Mouse (Mus musculus) midbrain, postnatal 0 days (tissue): Measurements from ENCODE around the gene Cyth3. TPM values are rescaled to one million over a fixed set of nuclear protein-coding genes. Genes with fewer than 3 reads are reported as not detected.

ENCODE experiments used
- ATAC-seq: fragments of 200-750 bp; cut with Nextera tagmentation; 2 replicates; pipeline ENCODE4 v1.8.0; 2017; ENCODE audit warnings: moderate number of reproducible peaks, mild to moderate bottlenecking, moderate TSS enrichment, moderate library complexity; ENCODE audit not compliant: low FRiP score
- DNase-seq: peaks from one replicate; pipeline ENCODE4 v3.0.0-alpha.2; 2015; ENCODE audit warnings: low spot score
- H3K27ac ChIP-seq: fragments of 300-500 bp; sonication (generic); 2 replicates; pipeline ENCODE4 v1.5.1; 2014; ENCODE audit warnings: low read depth, mild to moderate bottlenecking, low read length, mixed read lengths
- H3K27me3 ChIP-seq: fragments of 300-500 bp; sonication (generic); 2 replicates; pipeline ENCODE4 v1.6.1; 2014; ENCODE audit warnings: low read length, control low read depth, mixed read lengths; ENCODE audit not compliant: insufficient read depth
- H3K36me3 ChIP-seq: fragments of 300-500 bp; sonication (generic); 2 replicates; pipeline ENCODE4 v1.6.1; 2014; ENCODE audit warnings: low read length, control low read depth, mixed read lengths; ENCODE audit not compliant: insufficient read depth
- H3K4me1 ChIP-seq: fragments of 300-500 bp; sonication (generic); 2 replicates; pipeline ENCODE4 v1.6.1; 2014; ENCODE audit warnings: mild to moderate bottlenecking, control low read depth, antibody characterized with exemption, low read length, mixed read lengths; ENCODE audit not compliant: insufficient read depth
- H3K4me2 ChIP-seq: fragments of 300-500 bp; sonication (generic); 2 replicates; pipeline ENCODE4 v1.6.1; 2014; ENCODE audit warnings: low read depth, mild to moderate bottlenecking, low read length, mixed read lengths; ENCODE audit not compliant: poor library complexity, severe bottlenecking
- H3K4me3 ChIP-seq: fragments of 300-500 bp; sonication (generic); 2 replicates; pipeline ENCODE4 v1.5.1; 2014; ENCODE audit warnings: low read depth, mild to moderate bottlenecking, low read length, moderate library complexity
- H3K9ac ChIP-seq: fragments of 300-500 bp; sonication (generic); replicated peaks from 2 replicates; pipeline ENCODE4 v1.6.1; 2014; ENCODE audit warnings: mild to moderate bottlenecking, low read length, moderate library complexity, mixed read lengths; ENCODE audit not compliant: poor library complexity, severe bottlenecking
- H3K9me3 ChIP-seq: fragments of 300-500 bp; sonication (generic); 2 replicates; pipeline ENCODE4 v1.6.1; 2016; ENCODE audit warnings: low read length, control low read depth
- CTCF ChIP-seq: IDR thresholded peaks from 2 replicates; pipeline ENCODE4 v1.5.1; 2016; ENCODE audit warnings: antibody characterized with exemption, mild to moderate bottlenecking
- WGBS: fragments of 180-500 bp; shearing (Covaris S2); extraction: QIAGEN DNeasy Blood & Tissue Kit; methylation state at CpG from one replicate; pipeline ENCODE4 v1.1.7; 2014; 5-methylcytosine and 5-hydroxymethylcytosine counted together
- polyA plus RNA-seq: library from polyadenylated mRNA; unstranded; fragments of >200 nt; fragmentation: Nextera tagmentation; extraction: Ambion mirVana; gene quantifications from 2 replicates; pipeline ENCODE4 v1.2.1, GENCODE M21; 2015
- total RNA-seq: library from RNA; depleted of rRNA; stranded (reverse); fragments of >200 nt; gene quantifications from 2 replicates; pipeline ENCODE4 v1.2.3, GENCODE M21; 2014

Cyth3 gene
- total and polyA plus RNA-seq, 2 experiments from 2014 or later: 34.1 to 47.8 TPM

DNA sequence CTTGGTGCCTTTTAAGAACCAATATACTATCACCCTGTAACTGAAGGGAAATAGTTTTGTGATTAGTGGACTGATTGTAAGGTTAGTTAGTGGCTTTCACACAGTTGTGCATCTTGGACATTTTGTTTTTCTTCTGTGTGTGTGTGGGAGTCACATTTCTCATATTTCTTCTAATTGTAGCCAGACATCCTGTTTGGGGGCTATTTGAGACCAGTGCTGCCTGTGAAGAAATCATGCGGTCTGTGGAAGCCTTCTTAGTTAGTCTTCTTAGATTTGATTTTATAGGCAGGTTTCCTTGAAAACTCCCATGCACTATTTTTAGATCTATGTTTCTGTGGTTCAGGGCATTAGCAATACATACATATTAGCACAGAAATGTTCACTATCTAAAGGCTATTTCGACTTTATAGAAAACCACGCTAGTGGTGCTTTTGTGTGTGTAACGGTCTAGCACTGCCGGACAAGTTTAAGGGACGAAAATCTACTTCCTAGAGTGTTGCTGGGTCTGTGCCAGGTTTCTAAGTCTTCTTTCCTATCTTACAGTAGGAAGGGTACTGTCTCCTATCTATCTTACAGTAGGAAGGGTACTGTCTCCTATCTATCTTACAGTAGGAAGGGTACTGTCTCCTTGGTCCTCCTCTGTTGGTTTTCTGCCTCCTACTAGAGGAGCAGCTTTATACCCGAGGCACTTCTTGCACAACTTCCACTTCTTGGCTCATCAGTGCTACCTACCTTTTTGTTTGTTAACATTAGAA, 16.4 kb downstream of the Cyth3 start:
- TF ChIP-seq CTCF: no peak
- no peak for DNase-seq
- Histone ChIP-seq H3K36me3 (no peaks in the 10 kb centered on the region), H3K27me3 (no peaks in the 10 kb centered on the region), H3K9ac (no peak overlapping the region), H3K27ac (no peak overlapping the region), H3K9me3 (no peaks in the 10 kb centered on the region), H3K4me1 (no peaks in the 10 kb centered on the region), H3K4me2 (no peak overlapping the region), H3K4me3 (no peak overlapping the region)
- WGBS: 82% methylated on average over 7 of the region's 7 CpGs
- no peak for ATAC-seq

DNA sequence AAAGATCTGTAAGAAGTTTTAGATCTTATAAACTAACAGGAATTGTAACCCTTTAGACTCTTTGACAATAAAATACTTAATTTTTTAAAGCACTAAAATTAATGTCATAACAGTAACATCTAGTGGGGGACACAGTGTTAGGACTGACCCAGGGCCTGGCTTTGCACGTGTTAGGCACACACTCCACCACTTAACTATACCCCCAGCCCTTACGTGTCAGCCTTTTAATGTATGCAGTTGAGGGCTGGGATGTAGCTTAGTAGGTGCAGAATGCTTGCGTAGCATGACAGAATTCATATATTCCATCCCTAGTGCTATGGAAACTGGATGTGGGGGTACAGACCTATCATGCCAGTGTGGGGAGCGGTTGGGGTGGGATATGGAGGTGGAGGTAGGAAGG, 17.1 kb downstream of the Cyth3 start:
- H3K27ac ChIP-seq: no peak overlapping the region
- no peaks in the 10 kb centered on the region for H3K9me3 ChIP-seq
- DNase-seq (no peak), ATAC-seq (no peak)
- TF ChIP-seq CTCF: no peak
- H3K4me1 ChIP-seq: no peaks in the 10 kb centered on the region
- H3K4me3 ChIP-seq: no peak overlapping the region
- H3K36me3 ChIP-seq: no peaks in the 10 kb centered on the region
- no peak overlapping the region for H3K4me2 ChIP-seq
- H3K9ac ChIP-seq: no peak overlapping the region
- H3K27me3 ChIP-seq: no peaks in the 10 kb centered on the region
- 93% methylated on average over 4 of the region's 4 CpGs for WGBS

DNA sequence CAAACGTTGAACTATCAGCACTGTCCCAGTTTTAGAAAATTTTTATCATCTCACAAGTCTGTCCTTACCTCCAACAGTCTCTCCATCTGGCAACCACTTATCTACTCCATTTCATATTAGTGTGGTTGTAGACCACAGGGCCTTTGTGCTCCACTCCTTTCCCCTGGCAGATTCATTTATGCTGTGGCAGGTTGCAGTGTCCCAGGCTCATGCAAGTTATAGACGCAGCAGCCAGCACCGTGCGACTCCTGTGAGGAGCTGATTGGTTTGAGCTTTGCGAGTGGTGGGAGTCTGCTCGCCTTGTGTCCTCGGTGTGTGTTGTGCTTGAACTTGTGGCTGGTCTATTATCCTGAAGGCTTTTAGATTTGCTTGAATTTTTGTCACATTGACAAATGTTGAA, 17.6 kb downstream of the Cyth3 start:
- Histone ChIP-seq H3K36me3 (no peaks in the 10 kb centered on the region), H3K27ac (no peak overlapping the region), H3K9ac (no peak overlapping the region), H3K4me2 (no peak overlapping the region), H3K9me3 (no peaks in the 10 kb centered on the region), H3K4me1 (no peaks in the 10 kb centered on the region), H3K27me3 (no peaks in the 10 kb centered on the region), H3K4me3 (no peak overlapping the region)
- WGBS: 93% methylated on average over 7 of the region's 7 CpGs
- no peak for ATAC-seq
- no peak for DNase-seq
- no peak for TF ChIP-seq CTCF

DNA sequence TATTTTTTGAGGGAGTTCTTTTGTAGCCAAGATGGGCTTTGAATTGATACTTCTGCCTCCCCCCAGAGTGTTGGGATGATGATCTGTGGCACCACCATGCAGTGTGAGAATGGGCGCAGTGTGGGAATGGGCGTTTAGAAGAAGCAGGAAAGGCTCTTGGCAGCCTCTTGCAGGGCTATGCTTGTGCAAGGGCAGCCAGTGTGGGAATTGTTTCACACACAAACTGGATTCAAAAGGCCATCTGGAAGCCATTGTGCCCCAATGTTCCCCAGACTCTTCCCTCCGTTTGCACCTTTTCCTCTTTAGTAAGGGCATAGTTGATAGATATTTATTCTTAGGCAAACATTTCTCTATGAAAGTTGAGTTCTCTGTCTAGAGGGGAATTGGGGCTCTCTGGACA, 19.3 kb downstream of the Cyth3 start:
- DNase-seq (no peak), ATAC-seq (no peak)
- H3K4me1 ChIP-seq: no peaks in the 10 kb centered on the region
- no peak overlapping the region for H3K4me3 ChIP-seq
- H3K27me3 ChIP-seq: no peaks in the 10 kb centered on the region
- no peak overlapping the region for H3K4me2 ChIP-seq
- TF ChIP-seq CTCF: no peak
- WGBS: 72% methylated on average over 3 of the region's 3 CpGs
- H3K27ac ChIP-seq: no peak overlapping the region
- H3K9me3 ChIP-seq: no peaks in the 10 kb centered on the region
- no peaks in the 10 kb centered on the region for H3K36me3 ChIP-seq
- no peak overlapping the region for H3K9ac ChIP-seq

DNA sequence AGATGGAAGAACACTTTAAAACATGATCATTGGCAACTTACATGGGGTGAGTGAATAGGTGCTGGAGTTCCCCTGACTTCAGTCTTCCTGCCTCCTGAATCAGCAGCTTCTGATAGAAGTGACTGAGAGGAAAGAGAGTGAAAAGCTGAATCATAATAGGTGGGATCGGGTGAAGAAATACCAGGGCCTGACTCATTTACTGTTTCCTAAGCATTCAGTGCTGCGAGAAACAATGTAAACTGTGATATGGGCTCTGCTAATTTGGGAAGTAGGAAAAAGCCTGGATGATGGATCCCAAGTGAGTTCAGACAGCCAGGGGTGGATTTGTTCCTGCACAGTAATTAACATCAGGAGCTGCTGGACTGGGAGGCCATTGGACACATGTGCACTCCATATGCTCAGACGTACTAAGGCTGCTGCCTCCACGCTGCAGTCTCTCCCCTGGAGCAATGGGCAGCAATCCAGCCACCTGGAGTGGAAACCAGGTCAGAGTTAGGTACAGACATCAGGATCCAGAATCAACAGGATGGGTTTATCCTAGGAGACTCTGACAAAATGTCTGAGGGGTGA, 20.1 kb downstream of the Cyth3 start:
- ATAC-seq: no peak
- Histone ChIP-seq H3K9me3 (no peaks in the 10 kb centered on the region), H3K27ac (no peak overlapping the region), H3K4me3 (no peak overlapping the region), H3K27me3 (no peaks in the 10 kb centered on the region), H3K4me1 (no peaks in the 10 kb centered on the region), H3K4me2 (no peak overlapping the region), H3K9ac (no peak overlapping the region), H3K36me3 (no peaks in the 10 kb centered on the region)
- WGBS: 54% methylated on average over 4 of the region's 4 CpGs
- TF ChIP-seq CTCF: no peak
- no peak for DNase-seq

DNA sequence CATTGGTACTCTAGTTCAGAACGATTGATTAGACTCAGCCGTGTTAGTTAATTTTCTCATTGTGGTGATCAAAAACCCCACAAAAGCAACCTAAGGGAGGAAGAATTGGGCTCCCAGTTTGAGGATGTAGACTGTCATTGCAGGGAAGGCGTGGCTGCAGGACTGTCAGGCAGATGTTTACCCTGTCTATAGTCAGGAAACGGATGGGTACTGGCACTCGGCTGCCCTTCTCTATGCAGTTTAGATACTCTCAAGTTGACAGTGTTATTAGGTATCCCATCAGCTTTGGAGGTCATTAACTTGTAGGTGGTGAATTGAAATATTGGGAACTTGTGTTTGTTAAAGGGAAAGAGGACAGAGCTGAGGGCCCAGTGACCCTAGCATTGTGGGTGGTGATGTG, 23.7 kb downstream of the Cyth3 start:
- Histone ChIP-seq H3K36me3 (no peaks in the 10 kb centered on the region), H3K4me2 (no peak overlapping the region), H3K9ac (no peak overlapping the region), H3K4me3 (no peak overlapping the region), H3K27ac (no peak overlapping the region), H3K9me3 (no peaks in the 10 kb centered on the region), H3K27me3 (no peaks in the 10 kb centered on the region), H3K4me1 (no peaks in the 10 kb centered on the region)
- no peak for TF ChIP-seq CTCF
- DNase-seq (no peak), ATAC-seq (no peak)
- 87% methylated on average over 5 of the region's 5 CpGs for WGBS
